Mouse (Mus musculus) duodenum, adult 2 months (tissue): Measurements from ENCODE around the gene Ykt6. TPM values are rescaled to one million over a fixed set of nuclear protein-coding genes. Genes with fewer than 3 reads are reported as not detected.

Experiments
- polyA plus RNA-seq: library from polyadenylated mRNA; depleted of rRNA; stranded (reverse); fragments of >200 nt; gene quantifications from 2 replicates; pipeline ENCODE4 v1.2.3, GENCODE M21; 2012; ENCODE audit warnings: low replicate concordance; rRNA removed

The Ykt6 gene
- 41.6 and 81.0 TPM in 2 replicates for polyA plus RNA-seq

GRCm38 (mm10) chr11:5955546-5956276 lies at the start of gene Ykt6:
Gene Ykt6 (plus strand): TSS chr11:5955693.

DNA sequence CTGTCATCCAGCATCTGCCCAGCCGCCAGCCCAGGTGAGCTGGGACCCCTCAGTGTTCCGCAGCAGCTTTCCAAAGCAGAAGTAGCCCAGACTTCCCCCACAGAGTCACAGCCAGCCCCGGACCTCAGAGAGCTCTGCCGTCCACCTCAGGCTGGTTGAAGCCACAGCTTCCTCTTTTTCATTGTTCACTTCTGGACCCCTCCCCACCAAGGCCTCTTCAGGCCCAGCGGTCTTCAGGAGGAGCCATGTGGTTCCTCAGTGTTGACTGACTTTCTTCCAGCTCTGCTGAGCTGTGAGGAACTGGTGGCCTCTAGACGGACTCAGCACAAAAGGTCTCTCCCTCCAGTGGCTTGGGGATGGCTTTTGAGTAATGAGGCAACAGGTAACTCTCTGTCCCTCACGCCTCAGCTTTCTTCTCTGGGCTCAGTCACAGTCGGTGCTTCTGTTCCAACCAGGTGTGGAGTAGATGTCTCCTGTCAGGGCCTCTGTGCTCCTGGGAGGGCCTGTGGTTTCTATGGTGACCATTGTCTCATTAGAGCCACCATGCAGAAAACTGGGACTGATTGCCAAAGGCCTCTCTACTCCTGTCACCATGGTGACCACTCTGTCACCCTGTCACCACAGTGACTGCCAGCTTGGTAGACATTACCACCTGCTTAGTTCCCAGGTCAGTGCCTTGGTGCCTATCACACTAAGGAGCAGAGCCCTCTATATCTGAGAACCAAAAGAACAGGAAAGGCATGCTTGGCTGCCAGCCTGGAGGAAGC lies 5.7 kb upstream of the Ykt6 start, which contains the start of gene Gck:
Gck (minus strand) TSS at position 496 of the 767 bp plus-strand sequence.

Other genes with a start within 250 kb of the Ykt6 start
- 460 and 567 TPM in 2 replicates for gene Mrps24, start 240.0 kb upstream of the Ykt6 start, polyA plus RNA-seq
- gene Urgcp, start 193.3 kb upstream of the Ykt6 start, polyA plus RNA-seq: 23.3 and 38.3 TPM in 2 replicates
- gene Dbnl, start 167.2 kb upstream of the Ykt6 start, polyA plus RNA-seq: 65.9 and 98.5 TPM in 2 replicates
- gene Pgam2, start 152.0 kb upstream of the Ykt6 start, polyA plus RNA-seq: 0.31 TPM in 1 of 2 replicates, not detected in the other
- gene Polm, start 117.7 kb upstream of the Ykt6 start, polyA plus RNA-seq: 32.6 and 45.4 TPM in 2 replicates
- gene Aebp1, start 93.7 kb upstream of the Ykt6 start, polyA plus RNA-seq: 14.3 and 15.2 TPM in 2 replicates
- gene Pold2, start 77.4 kb upstream of the Ykt6 start, polyA plus RNA-seq: 129 and 236 TPM in 2 replicates
- 3.5 and 11.4 TPM in 2 replicates for gene Myl7, start 56.9 kb upstream of the Ykt6 start, polyA plus RNA-seq
- gene Gck, start 5.6 kb upstream of the Ykt6 start, polyA plus RNA-seq: 0.26 and 0.65 TPM in 2 replicates
- gene Camk2b, start 110.7 kb downstream of the Ykt6 start, polyA plus RNA-seq: 9.2 and 21.3 TPM in 2 replicates
- 0.09 TPM in 1 of 2 replicates, not detected in the other for gene A730071L15Rik, start 244.3 kb downstream of the Ykt6 start, polyA plus RNA-seq
- 18.0 and 20.1 TPM in 2 replicates for gene Nudcd3, start 244.7 kb downstream of the Ykt6 start, polyA plus RNA-seq